Mouse (Mus musculus): Measurements from ENCODE around the gene Gm19684.
A peak's percentile ranks its signal among the peaks of the same experiment; 100 is the strongest.
"Not testable (repeated sequence)": the region's sequence is repeated elsewhere in the genome, so short reads cannot be mapped to it uniquely, and the experiment has no call there.

Gene Gm19684

GRCm38 (mm10) chr17:36131516-36132265 lies 10.2 kb downstream of the Gm19684 start:
- no peak for DNase-seq (ENCODE audit: low spot score)

GRCm38 (mm10) chr17:36135421-36136231 lies 14.1 kb downstream of the Gm19684 start:
- DNase-seq (ENCODE audit: low spot score) = not testable (repeated sequence)

- DNase-seq (ENCODE audit: low spot score) = not testable (repeated sequence)
These were observed 14.9 kb downstream of the Gm19684 start for GRCm38 (mm10) chr17:36136299-36136848.

- peak; percentile 55 for DNase-seq (ENCODE audit: low spot score)
These were observed 23.8 kb downstream of the Gm19684 start for GRCm38 (mm10) chr17:36145111-36145860.

GRCm38 (mm10) chr17:36145861-36146156 lies 24.3 kb downstream of the Gm19684 start:
- not testable (repeated sequence) for DNase-seq (ENCODE audit: low spot score)

- not testable (repeated sequence) for DNase-seq (ENCODE audit: low spot score)
These were observed 25.5 kb downstream of the Gm19684 start for GRCm38 (mm10) chr17:36146937-36147336.

- not testable (repeated sequence) for DNase-seq (ENCODE audit: low spot score)
These were observed 27.0 kb downstream of the Gm19684 start for GRCm38 (mm10) chr17:36148468-36148867.

DNA sequence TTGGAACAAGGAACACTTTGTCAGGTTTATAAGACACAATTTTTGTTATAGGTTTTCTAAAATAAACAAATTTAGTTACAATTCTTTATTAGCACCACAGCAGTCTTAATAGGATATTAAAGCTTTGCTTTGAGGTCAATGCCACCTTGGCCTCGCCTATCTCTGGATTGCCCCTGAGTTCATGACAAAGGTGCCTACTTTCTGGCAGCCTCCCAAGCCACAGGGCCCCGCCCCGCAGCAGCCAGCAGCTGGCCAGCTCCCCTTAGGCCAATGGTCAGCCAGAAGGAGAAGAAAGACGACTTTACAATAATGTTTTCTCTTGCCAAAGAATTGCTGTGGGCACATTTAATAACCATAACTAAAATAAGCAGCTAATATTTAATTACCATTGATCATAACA lies 29.7 kb downstream of the Gm19684 start:
- DNase-seq (ENCODE audit: low spot score) = not testable (repeated sequence)

DNA sequence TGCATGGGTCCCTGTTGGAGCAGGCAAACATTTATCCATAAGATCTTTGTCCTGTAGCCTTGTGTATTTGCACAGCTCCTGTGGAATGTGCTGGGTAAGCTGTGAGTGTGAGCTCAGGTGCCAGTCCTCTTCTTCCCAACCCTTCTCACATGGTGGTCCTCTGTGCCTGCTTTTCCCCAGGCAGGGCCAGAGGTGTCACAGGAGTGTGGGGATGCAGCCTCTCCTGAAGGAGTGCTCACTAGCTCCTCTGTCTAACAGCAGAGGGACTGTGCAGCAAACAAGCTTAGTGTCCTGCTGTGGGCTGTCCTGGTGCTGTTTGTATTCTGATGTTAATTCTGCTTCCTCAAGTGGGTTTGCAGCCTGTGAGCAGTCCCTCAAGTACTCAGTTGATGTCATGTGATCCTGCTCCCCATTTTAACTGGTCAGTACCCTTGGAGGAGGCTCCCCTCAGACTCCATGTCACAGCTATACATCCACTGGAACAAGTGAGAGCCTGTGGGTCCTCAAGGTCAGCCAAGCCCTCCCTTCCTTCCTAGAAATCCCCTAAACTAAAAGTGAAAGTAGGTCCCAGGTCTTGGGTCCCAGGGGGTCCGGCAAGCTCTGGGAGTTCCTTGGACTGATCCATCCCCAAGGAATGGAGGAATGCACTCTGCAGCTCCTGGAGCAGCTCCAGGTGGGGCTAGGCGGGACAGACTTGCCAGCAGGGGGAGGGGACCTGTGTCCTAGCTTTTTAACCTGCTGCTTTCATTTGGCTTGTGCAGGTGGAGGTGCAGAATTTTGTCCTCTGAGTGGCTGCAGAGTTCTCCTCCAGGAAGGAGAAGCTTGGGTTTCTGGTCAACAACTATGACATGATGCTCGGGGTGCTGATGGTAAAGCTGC lies 33.0 kb downstream of the Gm19684 start:
- no peak for DNase-seq (ENCODE audit: low spot score)

DNA sequence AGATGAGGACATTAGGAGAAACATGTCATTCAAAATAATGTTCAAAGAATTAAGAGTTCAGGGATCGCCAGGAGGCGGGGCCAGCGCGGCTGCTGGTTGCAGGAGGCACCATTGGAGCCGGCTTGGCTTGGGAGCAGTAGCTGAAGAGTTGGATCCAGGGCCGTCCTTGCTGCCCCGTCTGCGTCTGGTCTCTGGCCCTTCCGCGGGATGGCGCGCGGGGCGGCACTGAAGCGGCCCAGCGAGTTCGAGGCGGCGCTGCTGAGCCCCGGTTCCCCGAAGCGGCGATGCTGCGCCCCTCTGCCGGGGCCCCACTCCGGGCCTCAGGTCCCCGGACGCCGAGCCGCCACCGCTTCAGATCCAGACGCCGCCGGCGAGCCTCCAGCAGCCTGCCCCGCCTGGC lies 36.3 kb downstream of the Gm19684 start:
- not testable (repeated sequence) for DNase-seq (ENCODE audit: low spot score)

GRCm38 (mm10) chr17:36158264-36158663 lies 36.8 kb downstream of the Gm19684 start:
- not testable (repeated sequence) for DNase-seq (ENCODE audit: low spot score)

- no peak for DNase-seq (ENCODE audit: low spot score)
These were observed 39.9 kb downstream of the Gm19684 start for GRCm38 (mm10) chr17:36161129-36162051.

DNA sequence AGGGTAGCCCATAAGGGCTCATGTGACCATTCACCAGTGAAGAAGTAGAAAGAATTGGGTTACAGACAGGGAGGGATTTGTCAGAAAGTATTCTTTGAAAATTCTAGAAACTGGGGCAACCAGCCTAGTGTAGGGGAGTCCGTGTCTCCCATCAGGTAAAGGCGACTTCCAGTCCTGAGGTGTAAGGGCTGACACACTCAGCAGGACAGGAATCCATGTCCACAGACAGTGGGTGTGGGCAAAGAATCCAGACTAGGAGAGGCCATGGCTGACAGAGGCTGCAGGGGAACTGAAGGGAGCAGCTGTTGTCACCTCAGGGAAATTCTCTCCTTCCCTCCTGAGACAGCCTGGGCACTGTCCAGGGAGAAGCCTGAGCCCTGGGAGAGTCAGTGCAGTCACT lies 45.4 kb downstream of the Gm19684 start:
- DNase-seq (ENCODE audit: low spot score) = not testable (repeated sequence)

- no peak for DNase-seq (ENCODE audit: low spot score)
These were observed 46.0 kb downstream of the Gm19684 start for GRCm38 (mm10) chr17:36167306-36168038.

DNA sequence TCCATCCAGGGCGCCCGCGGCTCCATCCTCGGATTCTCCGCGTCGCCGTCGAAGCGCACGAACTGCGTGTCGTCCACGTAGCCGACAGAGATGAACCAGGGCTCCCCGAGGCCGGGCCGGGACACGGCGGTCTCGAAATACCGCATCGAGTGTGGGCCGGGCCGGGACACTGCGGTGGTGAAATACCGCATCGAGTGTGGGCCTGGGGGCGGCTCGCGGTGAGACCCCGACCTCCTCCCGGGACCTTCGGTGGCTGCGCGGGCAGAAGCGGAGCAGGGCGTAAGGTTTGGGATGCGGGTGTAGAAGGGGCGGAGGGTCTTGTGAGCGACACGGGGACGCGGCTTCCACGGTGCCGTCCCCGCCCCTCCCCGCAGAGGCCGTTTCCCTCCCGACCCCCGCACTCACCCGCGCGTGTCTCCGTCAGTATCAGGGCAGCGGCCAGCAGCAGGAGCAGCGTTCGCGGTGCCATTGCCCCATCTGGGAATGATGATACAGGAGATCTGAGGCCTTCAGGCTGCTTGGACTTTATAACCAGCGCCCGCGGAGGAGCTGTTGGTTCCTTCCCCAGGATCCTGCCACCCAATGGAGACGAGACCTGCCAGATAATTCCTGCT lies 46.7 kb downstream of the Gm19684 start, which contains the start of gene Gm8909:
Gene Gm8909 (minus strand): TSS at position 499 of the 614 bp plus-strand sequence.
- no peak for DNase-seq (ENCODE audit: low spot score)

DNA sequence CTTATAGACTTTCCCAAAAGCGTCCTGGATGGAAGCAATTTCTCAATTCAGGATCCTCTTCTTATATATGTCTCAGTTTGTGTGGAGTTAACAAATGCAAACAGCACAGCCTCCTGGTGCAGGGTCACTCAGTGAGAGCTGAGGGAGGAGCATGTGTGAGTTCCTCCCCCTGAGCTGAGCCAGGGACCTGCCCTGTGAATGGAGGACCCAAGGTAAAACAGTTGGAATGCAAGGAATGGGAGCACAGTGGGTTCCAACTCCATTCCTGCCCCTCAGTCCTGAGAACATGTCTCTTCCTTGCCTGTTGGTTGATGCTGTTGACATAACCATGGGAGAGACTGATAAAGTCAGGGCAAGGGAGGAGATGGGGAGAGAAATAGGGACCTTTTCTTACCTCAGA lies 47.6 kb downstream of the Gm19684 start:
- DNase-seq (ENCODE audit: low spot score) = not testable (repeated sequence)

GRCm38 (mm10) chr17:36169753-36170152 lies 48.3 kb downstream of the Gm19684 start:
- no peak for DNase-seq (ENCODE audit: low spot score)

DNA sequence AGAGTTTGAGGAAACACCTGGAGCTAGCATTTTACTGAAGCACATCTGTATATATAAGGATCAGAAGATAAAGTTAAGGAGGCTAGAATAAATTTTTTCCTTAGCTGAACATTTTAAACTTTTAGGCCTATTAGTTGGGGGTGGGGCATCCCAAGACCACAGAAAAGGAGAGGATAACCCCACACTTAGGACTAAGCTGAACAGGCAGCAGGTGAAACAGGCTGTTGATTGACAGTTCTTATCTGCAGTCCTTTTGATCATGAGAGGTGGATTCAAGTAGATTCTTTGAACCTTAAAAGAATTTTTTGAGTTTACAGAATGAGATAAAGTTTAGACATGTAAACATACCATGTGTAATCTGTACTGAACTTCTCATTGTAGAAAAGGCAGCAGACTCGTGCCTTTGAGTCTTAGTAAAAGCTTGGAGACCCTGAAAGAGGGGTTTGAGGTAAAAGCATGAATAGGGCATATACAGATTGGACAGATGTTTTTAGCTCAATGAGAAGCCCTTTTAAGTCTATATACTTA lies 48.9 kb downstream of the Gm19684 start:
- no peak for DNase-seq (ENCODE audit: low spot score)

GRCm38 (mm10) chr17:36176132-36176531 lies 54.7 kb downstream of the Gm19684 start:
- DNase-seq (ENCODE audit: low spot score) = not testable (repeated sequence)
